Mouse (Mus musculus): Measurements from ENCODE around the gene Hnf4a.

DNA sequence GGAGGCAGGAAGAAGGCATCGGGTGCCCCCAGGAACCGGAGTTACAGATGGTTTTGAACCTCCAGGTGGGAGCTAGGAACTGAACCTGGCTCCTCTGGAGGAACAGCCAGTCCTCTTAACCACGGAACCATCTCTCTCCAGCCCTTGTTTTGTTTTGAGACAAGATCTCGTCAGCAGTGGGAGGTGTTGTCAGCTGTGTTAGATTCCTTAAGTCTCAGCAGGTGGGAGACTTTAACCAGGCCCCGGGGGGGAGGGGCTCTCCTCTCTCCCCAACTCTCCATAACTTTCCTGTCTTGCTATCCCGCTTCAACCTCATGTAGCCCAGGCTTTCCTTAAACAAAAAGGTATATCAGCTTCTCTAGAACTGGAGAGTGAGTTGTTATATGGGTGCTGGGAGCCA lies 12.2 kb upstream of the Hnf4a start:
- no peak for TF ChIP-seq CTCF (IDR thresholded peaks at IDR 0.05; ENCODE audit: low read depth)
- no peak for TF ChIP-seq EP300 (optimal IDR thresholded peaks at IDR 0.05)

Data from stomach, postnatal 0 days (tissue).